Mouse (Mus musculus): ENCODE measurements around the gene Mbd5. TPM values are rescaled to one million over a fixed set of nuclear protein-coding genes. Genes with fewer than 3 reads are reported as not detected.

Gene Mbd5
- total and polyA plus RNA-seq, 3 experiments = 4.4 to 8.7 TPM; not detected in 1

DNA sequence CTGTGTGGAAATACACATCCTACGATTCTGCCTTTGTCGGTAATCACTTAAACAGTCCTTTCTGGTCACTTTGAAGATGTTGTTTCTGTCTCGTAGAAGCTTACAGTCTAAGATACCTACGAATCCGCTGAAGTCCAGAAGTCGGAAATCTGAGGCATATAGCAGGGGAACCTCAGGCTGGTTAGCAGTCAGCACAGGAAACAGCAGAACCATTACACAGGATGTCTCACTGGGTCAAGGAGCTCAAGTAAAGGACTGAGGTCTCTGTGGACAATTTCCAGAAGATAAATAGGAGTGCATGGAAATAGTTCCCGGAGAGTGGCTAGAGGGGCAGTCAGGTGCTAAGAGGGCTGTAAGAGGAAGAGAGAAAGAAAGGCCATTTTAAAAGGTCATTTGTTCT, 384.3 kb downstream of the Mbd5 start:
- no peak overlapping the region for H3K27ac ChIP-seq (ENCODE audit: control insufficient read depth, low read depth, low read length)
- peaks cover 0 to 9% of the 10 kb centered on the region in 2 experiments; a peak in 2 of 4 replicates for H3K36me3 ChIP-seq (ENCODE audit: control insufficient read depth in 1 of 2, insufficient read depth in 2 of 2, low read length in 2 of 2)
- no peaks in the 10 kb centered on the region for H3K79me2 ChIP-seq (ENCODE audit: control insufficient read depth, insufficient read depth, low read length, poor library complexity)
- TF ChIP-seq JUND (IDR thresholded peaks at IDR 0.05; ENCODE audit: low read depth, low read length) = no peak
- no peak overlapping the region for H3K4me3 ChIP-seq (ENCODE audit: control insufficient read depth in 1 of 2, insufficient read depth in 1 of 2, low read depth in 2 of 2, low read length in 2 of 2)
- DNase-seq (ENCODE audit: low read depth, low spot score) = no peak
- peaks cover 0 to 15% of the 10 kb centered on the region in 2 experiments; a peak in 2 of 4 replicates for H3K4me1 ChIP-seq (ENCODE audit: control insufficient read depth in 1 of 2, insufficient read depth in 2 of 2, low read length in 2 of 2)
- H3K27me3 ChIP-seq (ENCODE audit: control insufficient read depth in 1 of 2, insufficient read depth in 2 of 2, low read length in 2 of 2) = no peaks in the 10 kb centered on the region
- no peaks in the 10 kb centered on the region for H3K9me3 ChIP-seq (replicated peaks; ENCODE audit: insufficient read depth, low read length)
- H3K9ac ChIP-seq (ENCODE audit: control insufficient read depth, low read depth, low read length, poor library complexity, severe bottlenecking) = no peak overlapping the region

GRCm38 (mm10) chr2:49335267-49335666, 386.0 kb downstream of the Mbd5 start:
- Histone ChIP-seq H3K27ac (ENCODE audit: control insufficient read depth, low read depth, low read length) (no peak overlapping the region), H3K4me3 (ENCODE audit: control insufficient read depth in 1 of 2, insufficient read depth in 1 of 2, low read depth in 2 of 2, low read length in 2 of 2) (no peak overlapping the region), H3K9ac (ENCODE audit: control insufficient read depth, low read depth, low read length, poor library complexity, severe bottlenecking) (no peak overlapping the region), H3K9me3 (replicated peaks; ENCODE audit: insufficient read depth, low read length) (no peaks in the 10 kb centered on the region), H3K4me1 (ENCODE audit: control insufficient read depth in 1 of 2, insufficient read depth in 2 of 2, low read length in 2 of 2) (peaks cover 0 to 15% of the 10 kb centered on the region in 2 experiments; a peak in 2 of 4 replicates), H3K27me3 (ENCODE audit: control insufficient read depth in 1 of 2, insufficient read depth in 2 of 2, low read length in 2 of 2) (no peaks in the 10 kb centered on the region), H3K79me2 (ENCODE audit: control insufficient read depth, insufficient read depth, low read length, poor library complexity) (no peaks in the 10 kb centered on the region), H3K36me3 (ENCODE audit: control insufficient read depth in 1 of 2, insufficient read depth in 2 of 2, low read length in 2 of 2) (peaks cover 0 to 9% of the 10 kb centered on the region in 2 experiments; a peak in 2 of 4 replicates)
- no peak for DNase-seq (ENCODE audit: low read depth, low spot score)
- TF ChIP-seq MAFK (IDR thresholded peaks at IDR 0.05; ENCODE audit: borderline replicate concordance, low read depth, low read length) (no peak), ELF1 (IDR thresholded peaks at IDR 0.05; ENCODE audit: low read depth, low read length) (no peak), ZC3H11A (IDR thresholded peaks at IDR 0.05; ENCODE audit: low read depth, low read length) (no peak)

DNA sequence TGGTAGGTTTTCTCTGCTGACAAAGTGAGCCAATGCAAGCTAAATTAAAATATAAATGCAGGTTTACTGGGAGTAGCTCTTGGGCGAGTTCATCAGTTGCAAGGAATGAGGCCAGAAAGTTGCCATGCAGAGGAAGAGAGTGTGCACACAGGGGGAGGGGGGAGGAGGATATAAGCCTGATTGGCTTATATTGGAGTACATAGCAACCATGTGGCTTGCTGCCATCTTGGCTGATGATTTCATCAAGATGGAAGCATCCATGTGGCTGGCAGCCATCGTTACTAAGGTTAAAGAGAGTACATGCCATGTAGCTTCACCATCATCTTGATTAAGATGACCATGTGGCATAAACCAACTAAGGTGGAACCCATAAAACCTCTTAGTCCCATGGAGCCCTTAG, 395.0 kb downstream of the Mbd5 start:
- H3K4me3 ChIP-seq (ENCODE audit: control insufficient read depth in 1 of 2, insufficient read depth in 1 of 2, low read depth in 2 of 2, low read length in 2 of 2) = no peak overlapping the region
- peaks cover 0 to 5% of the 10 kb centered on the region in 2 experiments; a peak in 2 of 4 replicates for H3K4me1 ChIP-seq (ENCODE audit: control insufficient read depth in 1 of 2, insufficient read depth in 2 of 2, low read length in 2 of 2)
- H3K27me3 ChIP-seq (ENCODE audit: control insufficient read depth in 1 of 2, insufficient read depth in 2 of 2, low read length in 2 of 2) = no peaks in the 10 kb centered on the region
- H3K36me3 ChIP-seq (ENCODE audit: control insufficient read depth in 1 of 2, insufficient read depth in 2 of 2, low read length in 2 of 2) = no peaks in the 10 kb centered on the region
- no peak overlapping the region for H3K27ac ChIP-seq (ENCODE audit: control insufficient read depth, low read depth, low read length)
- TF ChIP-seq POLR2AphosphoS2 (IDR thresholded peaks at IDR 0.05; ENCODE audit: low read length) (no peak), ELF1 (IDR thresholded peaks at IDR 0.05; ENCODE audit: low read depth, low read length) (no peak), MYB (IDR thresholded peaks at IDR 0.05; ENCODE audit: low read depth, low read length) (no peak), RCOR1 (IDR thresholded peaks at IDR 0.05; ENCODE audit: low read depth, low read length) (no peak), GABPA (IDR thresholded peaks at IDR 0.05; ENCODE audit: low read depth, low read length) (no peak), GATA1 (IDR thresholded peaks at IDR 0.05; ENCODE audit: low read depth, low read length) (no peak), MAFK (IDR thresholded peaks at IDR 0.05; ENCODE audit: borderline replicate concordance, low read depth, low read length) (no peak), ETS1 (IDR thresholded peaks at IDR 0.05; ENCODE audit: low read depth, low read length) (no peak), MAX (IDR thresholded peaks at IDR 0.05; ENCODE audit: low read length) (no peak), MAZ (IDR thresholded peaks at IDR 0.05; ENCODE audit: low read depth, low read length) (no peak), NRF1 (IDR thresholded peaks at IDR 0.05; ENCODE audit: insufficient read depth, low read depth, low read length, poor library complexity, severe bottlenecking) (no peak), SMC3 (IDR thresholded peaks at IDR 0.05; ENCODE audit: low read depth, low read length) (no peak), TCF12 (IDR thresholded peaks at IDR 0.05; ENCODE audit: low read depth, low read length) (no peak), RAD21 (IDR thresholded peaks at IDR 0.05; ENCODE audit: low read depth, low read length) (no peak), JUND (IDR thresholded peaks at IDR 0.05; ENCODE audit: low read depth, low read length) (no peak), MEF2A (IDR thresholded peaks at IDR 0.05; ENCODE audit: extremely low read depth, insufficient replicate concordance, low read depth, low read length, poor library complexity, severe bottlenecking) (no peak), TAL1 (IDR thresholded peaks at IDR 0.05; ENCODE audit: low read length) (no peak), EP300 (IDR thresholded peaks at IDR 0.05; ENCODE audit: low read depth in 1 of 2, low read length in 2 of 2) (no peak)
- no peak overlapping the region for H3K9ac ChIP-seq (ENCODE audit: control insufficient read depth, low read depth, low read length, poor library complexity, severe bottlenecking)
- H3K9me3 ChIP-seq (replicated peaks; ENCODE audit: insufficient read depth, low read length) = no peaks in the 10 kb centered on the region
- no peak for DNase-seq (ENCODE audit: low read depth, low spot score)
- no peaks in the 10 kb centered on the region for H3K79me2 ChIP-seq (ENCODE audit: control insufficient read depth, insufficient read depth, low read length, poor library complexity)
